Mouse (Mus musculus): ENCODE measurements around the gene Ssu72. TPM values are rescaled to one million over a fixed set of nuclear protein-coding genes. Genes with fewer than 3 reads are reported as not detected.

Ssu72 gene
- polyA plus RNA-seq, 1 experiment from 2014 or later = 81.8 TPM

DNA sequence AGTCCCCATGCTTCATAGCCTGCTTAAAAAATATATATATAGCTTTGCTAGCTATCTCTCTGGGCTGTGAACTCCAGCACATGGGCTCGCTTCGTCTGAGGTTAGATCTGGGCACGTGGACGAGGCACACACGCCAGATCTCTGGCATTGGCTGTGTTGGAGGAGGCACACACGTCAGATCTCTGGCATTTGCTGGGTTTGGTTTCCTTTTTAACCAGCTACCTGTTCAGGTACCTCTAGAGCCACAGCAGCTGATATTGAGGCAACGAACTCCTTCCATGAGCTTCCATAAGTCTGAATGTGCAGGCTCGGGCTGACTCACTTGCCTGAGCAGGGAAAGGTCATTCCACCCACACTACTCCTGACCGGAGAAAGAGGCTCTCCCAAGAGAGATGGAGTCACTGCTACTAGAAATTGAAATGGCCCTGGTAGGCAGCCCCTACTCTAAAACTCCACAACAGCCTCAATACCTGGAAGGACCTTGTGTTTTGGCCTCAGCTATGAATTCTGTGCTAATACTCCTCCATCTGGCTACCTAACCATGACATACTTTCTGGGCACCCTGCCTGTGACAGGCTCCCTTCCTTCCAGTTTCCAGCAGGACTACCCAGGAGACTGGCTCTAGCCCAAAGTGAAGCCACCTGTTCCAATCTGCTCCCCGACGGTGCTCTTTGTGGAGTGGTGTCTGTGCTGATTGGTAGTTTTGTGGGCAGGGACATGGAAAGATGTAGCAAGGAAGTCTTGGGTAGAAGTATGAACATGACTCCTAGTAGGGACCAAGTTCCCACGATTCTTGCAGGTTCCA lies 13.8 kb upstream of the Ssu72 start:
- TF ChIP-seq CTCF (IDR thresholded peaks at IDR 0.05) = no peak
- in situ Hi-C loops (cut with MboI; ENCODE audit: low pct_unique_long_range_greater_than_20kb) = no loop called here
- CTCF ChIA-PET = interaction anchor here (1.0 to 1.1 kb wide), 2 partner anchors 14 to 15 kb away, joined by 3 to 4 read pairs; partner anchors contain the start of gene Ssu72
- H3K27me3 ChIP-seq = no peaks in the 10 kb centered on the region
- ATAC-seq = no peak
- POLR2A ChIA-PET = no interaction called here
- DNase-seq (ENCODE audit: low read depth, low spot score) = no peak

DNA sequence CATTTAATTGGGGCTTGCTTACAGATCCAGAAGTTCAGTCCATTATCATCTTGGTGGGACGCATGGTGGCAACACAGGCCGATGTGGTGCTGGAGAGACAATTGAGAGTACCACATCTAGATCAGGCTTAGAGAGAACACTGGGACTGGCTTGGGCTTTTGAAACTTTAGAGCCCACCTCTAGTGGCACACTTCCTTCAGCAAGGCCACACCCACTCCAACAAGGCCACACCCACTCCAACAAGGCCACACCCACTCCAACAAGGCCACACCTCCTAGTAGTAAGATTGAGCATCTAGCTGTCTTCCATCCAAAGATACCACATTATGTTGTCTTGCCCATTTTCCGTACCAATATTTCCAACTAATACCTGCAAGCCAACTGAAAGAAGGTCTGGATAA lies 12.2 kb upstream of the Ssu72 start:
- ATAC-seq (no peak), DNase-seq (ENCODE audit: low read depth, low spot score) (no peak)
- in situ Hi-C loops (cut with MboI; ENCODE audit: low pct_unique_long_range_greater_than_20kb) = no loop called here
- TF ChIP-seq CTCF (IDR thresholded peaks at IDR 0.05) = no peak
- POLR2A ChIA-PET = no interaction called here
- CTCF ChIA-PET = interaction anchor here (1.6 kb wide), 1 partner anchor 9 kb away, joined by 3 read pairs; no protein-coding TSS in a partner anchor
- H3K27me3 ChIP-seq = no peaks in the 10 kb centered on the region

DNA sequence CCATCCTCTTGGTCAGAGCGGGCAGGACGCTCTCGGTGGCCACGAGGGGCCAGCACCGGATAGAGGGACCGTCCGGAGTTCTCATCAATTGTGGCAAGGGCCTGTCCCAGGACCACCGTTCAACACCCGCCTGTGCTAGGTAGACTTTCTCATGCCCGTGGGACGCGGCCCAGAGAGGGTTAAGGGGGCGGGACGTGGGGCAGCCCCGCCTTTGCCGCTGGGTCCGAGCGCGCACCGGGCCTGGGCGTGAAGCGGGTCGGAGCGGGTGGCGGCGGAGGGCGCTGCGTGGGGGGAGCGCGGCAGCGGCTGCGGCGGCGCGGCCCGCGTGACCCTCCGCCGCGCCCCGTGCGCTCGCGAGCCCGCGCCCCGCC lies 10.5 kb upstream of the Ssu72 start, which contains the start of gene Fndc10:
Fndc10 (plus strand) TSS at position 232 of the 371 bp plus-strand sequence.
- ATAC-seq = peak; percentile 47
- H3K27me3 ChIP-seq = no peaks in the 10 kb centered on the region
- CTCF ChIA-PET = no interaction called here
- POLR2A ChIA-PET = no interaction called here
- TF ChIP-seq CTCF (IDR thresholded peaks at IDR 0.05) = no peak
- in situ Hi-C loops (cut with MboI; ENCODE audit: low pct_unique_long_range_greater_than_20kb) = no loop called here
- no peak for DNase-seq (ENCODE audit: low read depth, low spot score)

DNA sequence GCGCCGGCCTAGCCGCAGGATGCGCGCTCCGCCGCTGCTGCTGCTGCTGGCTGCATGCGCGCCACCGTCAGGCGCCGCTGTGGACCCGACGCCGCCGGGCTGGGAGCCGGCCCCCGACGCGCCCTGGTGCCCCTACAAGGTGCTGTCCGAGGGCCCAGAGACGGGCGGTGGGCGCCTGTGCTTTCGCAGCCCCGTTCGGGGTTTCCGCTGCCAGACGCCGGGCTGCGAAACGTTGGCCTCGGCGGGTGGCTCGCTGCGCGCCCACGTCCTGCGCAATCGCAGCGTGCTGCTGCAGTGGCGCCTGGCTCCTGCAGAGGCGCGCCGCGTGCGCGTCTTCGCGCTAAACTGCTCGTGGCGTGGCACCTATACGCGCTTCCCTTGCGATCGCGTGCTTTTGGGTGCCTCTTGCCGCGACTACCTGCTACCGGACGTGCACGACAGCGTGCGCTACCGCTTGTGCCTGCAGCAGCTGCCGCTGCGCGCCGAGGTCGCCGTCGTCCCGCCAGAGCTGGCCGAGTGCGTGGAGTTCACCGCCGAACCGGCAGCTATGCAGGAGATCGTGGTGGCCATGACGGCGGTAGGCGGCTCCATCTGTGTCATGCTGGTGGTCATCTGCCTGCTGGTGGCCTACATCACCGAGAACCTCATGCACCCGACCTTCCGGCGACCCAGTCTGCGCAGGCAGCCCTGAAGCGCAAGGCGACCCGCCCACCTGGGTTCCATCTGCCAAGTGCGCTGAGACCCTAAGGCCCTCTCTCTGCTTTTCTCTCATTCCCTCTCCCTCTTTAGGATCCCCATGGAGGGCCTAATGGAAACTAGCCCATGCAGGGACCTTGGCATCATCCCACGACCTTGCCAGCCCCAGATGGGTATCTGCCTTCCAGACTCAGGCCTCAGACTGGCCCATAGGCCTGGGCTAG lies 9.9 kb upstream of the Ssu72 start:
- in situ Hi-C loops (cut with MboI; ENCODE audit: low pct_unique_long_range_greater_than_20kb) = loop anchor here (5.0 kb wide), 1 partner anchor 212 kb away; no protein-coding TSS in a partner anchor
- POLR2A ChIA-PET = interaction anchor here (1.0 kb wide), 1 partner anchor 10 kb away, joined by 3 read pairs; no protein-coding TSS in a partner anchor
- peak; percentile 69 for TF ChIP-seq CTCF (IDR thresholded peaks at IDR 0.05)
- no peak for DNase-seq (ENCODE audit: low read depth, low spot score)
- CTCF ChIA-PET = no interaction called here
- H3K27me3 ChIP-seq = no peaks in the 10 kb centered on the region
- peak; percentile 51 for ATAC-seq

DNA sequence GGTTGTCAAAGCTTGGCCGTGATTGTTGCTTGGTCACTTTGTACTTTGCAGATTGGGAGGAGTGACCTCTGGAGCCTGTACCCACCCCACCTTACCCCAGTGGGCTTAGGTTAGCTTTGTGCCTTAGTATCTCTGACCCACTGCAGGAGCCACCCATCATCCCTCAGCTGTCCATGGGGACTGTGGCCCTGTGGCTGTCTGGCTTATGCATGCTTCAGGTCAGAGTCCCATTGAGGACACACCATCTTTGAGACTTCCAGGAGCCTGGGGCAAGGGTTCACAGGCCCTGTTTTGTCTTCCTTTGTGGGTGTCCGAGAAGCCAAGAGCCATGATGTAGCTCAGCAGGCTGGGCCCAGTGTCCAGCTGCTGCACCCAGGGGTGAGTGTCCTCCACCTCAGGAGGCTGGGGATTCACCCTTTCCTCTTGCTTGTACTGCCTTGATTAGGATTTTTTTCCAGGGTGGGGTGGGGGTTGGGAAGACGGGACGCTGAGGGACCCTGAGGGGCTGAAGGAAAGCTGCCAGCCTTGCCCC lies 9.0 kb upstream of the Ssu72 start:
- ATAC-seq (no peak), DNase-seq (ENCODE audit: low read depth, low spot score) (no peak)
- no peak for TF ChIP-seq CTCF (IDR thresholded peaks at IDR 0.05)
- CTCF ChIA-PET = no interaction called here
- POLR2A ChIA-PET = interaction anchor here (1.0 kb wide), 1 partner anchor 9 kb away, joined by 3 read pairs; no protein-coding TSS in a partner anchor
- in situ Hi-C loops (cut with MboI; ENCODE audit: low pct_unique_long_range_greater_than_20kb) = loop anchor here (5.0 kb wide), 1 partner anchor 213 kb away; no protein-coding TSS in a partner anchor
- H3K27me3 ChIP-seq = no peaks in the 10 kb centered on the region

DNA sequence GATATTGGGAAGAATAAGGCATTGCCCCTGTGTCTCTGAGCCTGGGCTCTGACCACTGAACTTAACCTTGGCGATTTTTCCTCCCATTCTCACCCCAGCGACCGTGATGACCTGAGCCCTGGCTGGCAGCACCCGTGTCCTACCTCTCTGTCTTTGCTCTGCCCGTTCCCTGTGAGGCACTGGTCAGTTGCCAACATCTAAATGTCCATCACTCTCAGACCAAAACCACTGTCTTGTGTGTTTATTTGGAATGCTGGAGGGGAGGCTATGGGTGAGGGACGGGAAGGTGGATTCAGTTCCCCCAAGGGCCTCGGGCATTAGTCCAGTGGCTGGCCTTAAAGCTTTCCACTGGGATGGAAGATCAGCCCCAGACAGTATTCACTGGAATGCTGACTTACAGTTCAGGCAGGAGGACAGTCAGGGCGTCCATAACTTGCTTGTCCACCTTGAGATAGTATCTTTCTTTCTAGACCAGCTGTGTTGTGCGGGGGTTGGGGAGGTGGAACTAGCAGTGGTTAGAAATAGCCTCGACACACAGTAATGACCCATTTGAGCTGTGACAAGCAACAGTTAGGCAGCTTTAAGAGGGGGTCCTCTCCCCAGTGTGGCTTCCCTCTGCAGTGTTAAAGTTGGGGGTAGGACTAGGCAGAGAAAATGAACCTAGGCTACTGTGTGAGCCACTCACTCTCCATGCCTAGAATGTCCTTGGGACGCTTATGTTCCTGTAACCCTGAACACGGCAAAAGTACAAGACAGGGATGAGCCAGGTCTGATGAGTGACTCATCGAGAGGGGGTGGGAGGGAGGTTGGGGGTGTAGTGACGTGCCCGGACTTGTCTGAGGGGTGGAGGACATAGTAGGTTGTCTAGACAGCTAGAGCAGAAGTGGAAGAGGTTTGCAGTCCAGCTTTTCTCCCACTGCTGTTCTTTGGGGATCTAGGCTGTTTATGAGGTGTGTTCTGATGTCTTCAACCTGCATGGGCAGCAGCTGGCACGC lies 8.0 kb upstream of the Ssu72 start:
- TF ChIP-seq CTCF (IDR thresholded peaks at IDR 0.05) = no peak
- H3K27me3 ChIP-seq = no peaks in the 10 kb centered on the region
- ATAC-seq (no peak), DNase-seq (ENCODE audit: low read depth, low spot score) (no peak)
- in situ Hi-C loops (cut with MboI; ENCODE audit: low pct_unique_long_range_greater_than_20kb) = loop anchor here (5.0 kb wide), 1 partner anchor 214 kb away; no protein-coding TSS in a partner anchor
- CTCF ChIA-PET = interaction anchor here (1.5 kb wide), 1 partner anchor 25 kb away, joined by 4 read pairs; no protein-coding TSS in a partner anchor
- POLR2A ChIA-PET = no interaction called here

DNA sequence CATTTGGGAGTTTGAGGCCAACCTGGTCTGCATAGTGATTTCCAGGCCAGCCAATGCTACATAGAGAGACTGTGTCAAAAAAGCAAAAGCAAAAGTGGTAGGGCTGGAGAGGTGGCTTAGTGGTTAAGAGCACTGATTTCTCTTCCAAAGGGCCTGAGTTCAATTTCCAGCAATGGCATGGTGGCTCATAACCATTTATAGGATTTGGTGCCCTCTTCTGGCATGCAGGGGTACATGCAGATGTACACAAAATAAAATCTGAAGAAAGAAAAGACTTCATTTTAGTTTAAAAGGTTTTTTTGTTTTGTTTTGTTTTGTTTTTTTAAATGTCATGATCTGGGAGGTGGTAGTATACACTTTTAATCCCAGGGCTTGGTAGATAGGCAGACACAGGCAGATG lies 4.2 kb upstream of the Ssu72 start:
- CTCF ChIA-PET = interaction anchor here (1.4 kb wide), 1 partner anchor 8 kb away, joined by 3 read pairs; no protein-coding TSS in a partner anchor

DNA sequence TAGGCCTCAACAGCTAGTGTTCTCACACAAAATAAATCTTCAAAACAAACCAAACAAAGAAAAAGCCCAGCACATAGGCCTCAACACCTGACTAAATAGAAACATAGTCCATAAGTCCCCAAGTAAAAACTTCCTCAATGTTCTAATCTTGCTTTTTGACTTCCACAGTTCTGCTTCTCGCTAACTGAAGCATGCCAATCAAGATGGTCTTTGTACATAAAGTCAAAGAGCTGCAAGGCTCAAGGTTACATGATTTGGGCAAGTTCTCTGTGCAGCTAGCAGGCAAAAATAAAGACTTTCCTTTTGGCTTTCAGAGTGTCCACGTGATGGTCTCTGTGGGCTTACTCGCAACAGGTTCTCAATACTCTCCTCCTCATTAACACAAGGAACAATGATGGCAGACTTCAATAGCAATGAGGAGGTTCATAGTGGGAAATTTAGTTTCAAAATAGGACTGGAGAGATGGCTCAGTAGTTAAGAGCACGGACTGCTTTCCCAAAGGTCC lies 1.1 kb upstream of the Ssu72 start:
- TF ChIP-seq CTCF (IDR thresholded peaks at IDR 0.05) = no peak
- ATAC-seq = no peak
- POLR2A ChIA-PET = no interaction called here
- H3K27me3 ChIP-seq = no peaks in the 10 kb centered on the region
- CTCF ChIA-PET = interaction anchor here (2.1 kb wide), 1 partner anchor 221 kb away, joined by 4 read pairs; no protein-coding TSS in a partner anchor
- in situ Hi-C loops (cut with MboI; ENCODE audit: low pct_unique_long_range_greater_than_20kb) = no loop called here
- no peak for DNase-seq (ENCODE audit: low read depth, low spot score)

More for the DNA sequence above, 4.2 kb upstream of the Ssu72 start:
- POLR2A ChIA-PET = no interaction called here
- ATAC-seq = no peak
- H3K27me3 ChIP-seq = no peaks in the 10 kb centered on the region
- TF ChIP-seq CTCF (IDR thresholded peaks at IDR 0.05) = peak; percentile 44
- no peak for DNase-seq (ENCODE audit: low read depth, low spot score)
- in situ Hi-C loops (cut with MboI; ENCODE audit: low pct_unique_long_range_greater_than_20kb) = no loop called here

DNA sequence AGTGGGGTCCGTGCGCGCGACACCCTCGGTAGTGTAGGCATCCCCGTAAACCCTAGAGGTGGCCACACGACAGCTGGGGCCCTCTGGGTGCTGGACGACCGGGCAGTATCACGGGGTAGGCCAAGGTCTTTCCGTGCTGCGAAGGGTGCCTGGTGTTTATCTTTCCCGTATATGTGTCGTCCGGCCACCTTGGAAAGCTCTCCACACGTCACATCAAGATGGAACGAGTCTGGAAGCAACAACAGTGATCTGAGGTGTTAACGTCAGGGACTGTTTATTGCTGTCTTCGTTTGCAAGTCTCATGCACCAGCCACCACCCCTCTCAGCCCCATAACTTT lies 961 bp downstream of the Ssu72 start:
- no peak for TF ChIP-seq CTCF (IDR thresholded peaks at IDR 0.05)
- in situ Hi-C loops (cut with MboI; ENCODE audit: low pct_unique_long_range_greater_than_20kb) = no loop called here
- no peaks in the 10 kb centered on the region for H3K27me3 ChIP-seq
- CTCF ChIA-PET = no interaction called here
- no peak for DNase-seq (ENCODE audit: low read depth, low spot score)
- ATAC-seq = no peak
- POLR2A ChIA-PET = no interaction called here
